Mouse (Mus musculus): ENCODE results near the gene Bod1l.

The Bod1l gene

GRCm38 (mm10) chr5:41844147-41844529, at the start of gene Bod1l:
TSS of gene Bod1l (minus strand) at chr5:41844315.
- DNase-seq (ENCODE audit: low spot score in 2 of 2): peak; percentile 93 to 98

GRCm38 (mm10) chr5:41893351-41893750, 49.2 kb upstream of the Bod1l start:
- DNase-seq (ENCODE audit: low spot score in 2 of 2): no peak

GRCm38 (mm10) chr5:41890871-41891270, 46.8 kb upstream of the Bod1l start:
- no peak for DNase-seq (ENCODE audit: low spot score in 2 of 2)

GRCm38 (mm10) chr5:41889245-41889849, 45.2 kb upstream of the Bod1l start:
- DNase-seq (ENCODE audit: low spot score in 2 of 2): no peak

- DNase-seq (ENCODE audit: low spot score in 2 of 2): no peak
These were observed 44.7 kb upstream of the Bod1l start for GRCm38 (mm10) chr5:41888834-41889233.

- DNase-seq (ENCODE audit: low spot score in 2 of 2): peak; percentile 34 to 80
These were observed 43.6 kb upstream of the Bod1l start for GRCm38 (mm10) chr5:41887738-41888137.

GRCm38 (mm10) chr5:41884563-41884962, 40.4 kb upstream of the Bod1l start:
- peak; percentile 15 to 70 for DNase-seq (ENCODE audit: low spot score in 2 of 2)

- DNase-seq (ENCODE audit: low spot score in 2 of 2): no peak
These were observed 27.0 kb upstream of the Bod1l start for GRCm38 (mm10) chr5:41871164-41871563.

GRCm38 (mm10) chr5:41855781-41856180, 11.7 kb upstream of the Bod1l start:
- no peak for DNase-seq (ENCODE audit: low spot score in 2 of 2)

GRCm38 (mm10) chr5:41845558-41845937, 1.4 kb upstream of the Bod1l start:
- no peak for DNase-seq (ENCODE audit: low spot score in 2 of 2)

- DNase-seq (ENCODE audit: low spot score in 2 of 2): peak in 1 of 2 experiments; percentile 65
These were observed 874 bp upstream of the Bod1l start for GRCm38 (mm10) chr5:41844820-41845557.

GRCm38 (mm10) chr5:41843419-41844146, 532 bp downstream of the Bod1l start:
- peak in 1 of 2 experiments; percentile 52 for DNase-seq (ENCODE audit: low spot score in 2 of 2)

GRCm38 (mm10) chr5:41842681-41843080, 1.4 kb downstream of the Bod1l start:
- peak; percentile 38 to 74 for DNase-seq (ENCODE audit: low spot score in 2 of 2)

- DNase-seq (ENCODE audit: low spot score in 2 of 2): no peak
These were observed 2.4 kb downstream of the Bod1l start for GRCm38 (mm10) chr5:41841735-41842134.

- DNase-seq (ENCODE audit: low spot score in 2 of 2): no peak
These were observed 14.0 kb downstream of the Bod1l start for GRCm38 (mm10) chr5:41830100-41830499.

GRCm38 (mm10) chr5:41821158-41821557, 23.0 kb downstream of the Bod1l start:
- DNase-seq (ENCODE audit: low spot score in 2 of 2): no peak

- DNase-seq (ENCODE audit: low spot score in 2 of 2): no peak
These were observed 23.6 kb downstream of the Bod1l start for GRCm38 (mm10) chr5:41820530-41820929.

- DNase-seq (ENCODE audit: low spot score in 2 of 2): no peak
These were observed 31.6 kb downstream of the Bod1l start for GRCm38 (mm10) chr5:41812516-41812915.

- DNase-seq (ENCODE audit: low spot score in 2 of 2): no peak
These were observed 32.8 kb downstream of the Bod1l start for GRCm38 (mm10) chr5:41811279-41811678.

GRCm38 (mm10) chr5:41807383-41807782, 36.7 kb downstream of the Bod1l start:
- DNase-seq (ENCODE audit: low spot score in 2 of 2): no peak

- no peak for DNase-seq (ENCODE audit: low spot score in 2 of 2)
These were observed 37.9 kb downstream of the Bod1l start for GRCm38 (mm10) chr5:41806176-41806575.

- DNase-seq (ENCODE audit: low spot score in 2 of 2): no peak
These were observed 39.0 kb downstream of the Bod1l start for GRCm38 (mm10) chr5:41805085-41805484.

- no peak for DNase-seq (ENCODE audit: low spot score in 2 of 2)
These were observed 39.5 kb downstream of the Bod1l start for GRCm38 (mm10) chr5:41804643-41805042.

Measured in spleen, postnatal 4 days (tissue).